Mouse (Mus musculus) layer of hippocampus, postnatal 25 days (tissue): Measurements from ENCODE around the gene Kcnd3. TPM values are rescaled to one million over a fixed set of nuclear protein-coding genes. Genes with fewer than 3 reads are reported as not detected.

Experiments used
- DNase-seq, 2 experiments: peaks; one replicate each; pipeline ENCODE4 v3.0.0; 2022; ENCODE audit warnings: mixed read lengths in 2 of 2, low spot score in 1 of 2; ENCODE audit errors: extremely low spot score in 1 of 2
- total RNA-seq, 2 experiments: library from RNA; stranded (reverse); gene quantifications; 2 replicates each; pipeline ENCODE4 v1.2.3; 2021

The Kcnd3 gene
- total RNA-seq, 2 experiments from 2014 or later, result 50.9 to 53.7 TPM

DNA sequence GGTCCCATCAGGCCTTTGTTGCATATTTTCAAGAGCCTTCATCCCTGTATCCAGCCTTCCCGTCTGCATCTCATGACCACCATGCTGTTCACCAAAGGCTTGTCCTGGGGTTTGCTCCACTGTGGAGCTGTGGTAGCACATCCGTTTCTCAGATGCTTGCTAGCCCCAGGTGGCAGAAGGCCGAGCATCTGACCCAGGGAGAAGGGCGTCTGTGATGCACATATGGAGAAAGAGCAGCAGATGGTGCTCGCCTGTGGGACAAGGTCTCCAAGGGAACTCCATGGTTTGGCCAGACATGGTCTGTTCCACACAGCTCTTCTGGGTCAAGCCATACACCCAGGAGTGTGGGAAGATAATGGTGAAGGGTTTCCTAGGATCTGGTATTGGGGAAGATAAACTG is 191.4 kb downstream of the Kcnd3 start:
- no peak for DNase-seq

DNA sequence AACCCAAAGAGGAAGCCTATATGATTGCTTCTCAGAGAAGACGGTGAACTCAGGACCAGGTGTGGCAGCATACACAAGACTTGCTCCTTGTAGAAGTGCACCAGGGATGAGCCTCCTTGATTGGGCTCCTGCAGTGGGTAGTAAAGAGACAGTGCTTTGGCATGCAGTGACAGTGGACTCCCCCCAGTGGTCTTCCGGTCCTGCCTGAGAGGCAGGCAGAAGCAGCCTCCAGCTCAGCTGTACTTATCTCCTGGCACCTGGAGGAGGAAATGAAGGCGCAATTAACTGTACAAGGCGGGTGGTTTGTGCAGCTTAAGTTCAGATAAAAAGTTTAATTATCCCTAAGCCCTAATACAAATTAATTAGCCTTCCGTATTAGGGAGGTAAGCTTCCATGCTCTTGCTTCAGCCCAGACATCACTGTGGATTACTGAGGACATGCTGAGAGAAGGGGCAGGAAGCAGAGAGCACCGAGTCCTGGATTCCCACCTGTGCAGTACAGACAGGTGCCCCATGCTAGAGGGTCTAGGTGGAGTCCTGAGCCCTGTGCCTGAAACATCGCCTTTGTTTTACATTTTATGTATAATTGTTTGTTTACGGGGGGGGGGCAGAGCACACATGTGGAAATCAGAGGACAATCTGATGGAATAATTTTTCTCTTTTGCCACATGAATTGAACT is 196.9 kb downstream of the Kcnd3 start:
- DNase-seq, result no peak

DNA sequence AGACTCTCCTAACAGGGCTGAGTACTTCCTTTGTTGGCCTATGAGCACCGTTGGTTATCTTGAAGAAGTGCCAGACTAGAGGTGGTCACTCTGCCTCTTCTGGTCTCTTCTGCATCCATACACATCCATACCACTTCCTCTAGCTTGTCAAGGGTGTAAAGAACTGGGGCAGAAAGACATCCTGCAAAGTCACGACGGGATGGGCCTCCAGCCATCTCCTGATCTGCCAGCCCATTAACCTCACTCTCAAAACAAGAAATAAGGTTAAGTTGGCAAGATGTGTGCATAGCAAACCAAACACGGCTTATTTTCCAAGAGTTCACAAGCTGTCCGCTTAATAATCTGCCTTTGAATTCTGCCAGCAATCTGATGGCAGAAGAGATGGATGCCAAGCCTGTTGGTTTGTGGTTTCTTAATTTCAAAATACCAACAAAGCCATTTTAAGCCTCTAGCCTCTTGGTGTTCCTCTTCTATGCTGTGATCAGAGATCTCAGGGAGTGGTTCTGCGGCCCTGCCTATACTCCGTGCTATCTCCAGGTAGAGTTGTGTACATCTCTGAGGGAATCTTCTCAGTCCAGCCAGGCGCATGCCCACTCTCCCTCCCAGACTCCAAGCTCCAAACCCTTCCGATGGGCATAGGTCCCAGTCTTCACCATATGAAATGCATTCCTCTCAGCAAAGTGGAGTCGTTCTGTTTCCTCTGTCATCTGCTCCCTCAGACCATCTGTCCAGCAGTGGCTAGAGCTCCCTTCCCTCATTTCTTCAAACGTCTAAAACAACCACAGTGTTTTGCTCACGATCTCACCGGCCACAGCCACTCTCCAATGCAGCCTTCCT is 201.6 kb downstream of the Kcnd3 start:
- no peak for DNase-seq

DNA sequence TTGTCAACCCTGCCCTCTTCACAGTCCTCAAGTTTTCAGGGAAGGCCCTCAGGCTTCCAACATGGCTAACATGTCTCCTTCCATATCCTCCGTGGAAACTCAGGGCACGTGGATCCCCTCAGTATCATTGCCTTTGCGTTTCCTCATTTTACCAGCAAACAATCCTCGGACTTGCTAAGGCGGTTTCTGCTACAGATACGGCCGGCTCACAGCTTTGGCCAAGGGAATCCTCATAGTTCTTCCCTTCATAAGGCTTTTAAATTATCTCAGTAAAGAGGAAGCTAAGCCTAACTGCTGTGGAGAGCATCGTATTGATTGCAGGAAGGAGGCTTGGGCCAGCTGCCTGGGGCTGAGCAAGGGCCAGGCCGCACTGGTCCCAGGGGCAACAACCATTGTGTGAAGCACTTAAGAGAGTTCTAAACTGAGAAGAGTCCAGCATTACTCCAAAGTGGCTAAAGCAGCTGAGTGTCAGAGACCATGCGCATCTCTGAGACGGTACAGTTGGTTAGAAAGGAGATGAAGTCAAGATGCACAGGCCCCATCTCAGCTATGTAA is 203.0 kb downstream of the Kcnd3 start:
- no peak for DNase-seq

DNA sequence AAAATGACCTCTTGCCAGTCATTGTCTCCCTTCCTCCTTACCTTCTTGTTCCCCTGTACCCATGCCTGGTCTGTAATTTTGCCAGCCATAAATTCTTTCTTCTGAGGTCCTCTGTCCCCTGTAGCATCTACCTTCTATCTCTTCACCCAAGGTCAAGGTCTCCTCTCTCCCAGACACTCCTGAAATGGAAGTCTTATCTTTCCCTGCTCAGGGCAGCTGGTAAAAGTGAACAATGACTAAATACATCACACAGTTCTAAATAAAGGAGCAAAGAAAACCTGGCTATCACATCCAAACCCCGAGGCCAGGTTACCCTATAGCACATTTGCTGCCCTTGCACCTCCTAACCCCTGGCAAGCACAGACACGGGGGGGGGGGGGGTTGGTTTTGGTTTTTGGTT is 208.4 kb downstream of the Kcnd3 start:
- DNase-seq, result no peak

DNA sequence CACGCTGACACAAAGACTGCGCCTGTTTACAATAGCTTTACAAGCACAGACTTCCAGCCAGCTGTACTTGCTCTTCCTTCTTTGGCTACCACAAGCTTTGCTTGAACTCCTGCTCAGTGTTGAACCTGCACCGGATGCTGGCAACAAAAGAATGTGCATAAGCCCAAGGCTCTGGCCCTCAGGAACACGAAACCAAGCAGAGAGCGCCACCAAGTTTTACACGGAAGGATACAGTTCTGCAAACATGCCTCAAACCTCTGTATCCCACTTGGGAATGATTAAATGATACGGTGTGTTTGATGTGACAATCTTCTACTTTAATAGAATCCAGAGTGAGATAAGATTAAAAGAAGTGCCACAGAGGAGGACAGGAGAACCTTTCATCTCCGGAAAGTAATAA is 210.9 kb downstream of the Kcnd3 start:
- no peak for DNase-seq

DNA sequence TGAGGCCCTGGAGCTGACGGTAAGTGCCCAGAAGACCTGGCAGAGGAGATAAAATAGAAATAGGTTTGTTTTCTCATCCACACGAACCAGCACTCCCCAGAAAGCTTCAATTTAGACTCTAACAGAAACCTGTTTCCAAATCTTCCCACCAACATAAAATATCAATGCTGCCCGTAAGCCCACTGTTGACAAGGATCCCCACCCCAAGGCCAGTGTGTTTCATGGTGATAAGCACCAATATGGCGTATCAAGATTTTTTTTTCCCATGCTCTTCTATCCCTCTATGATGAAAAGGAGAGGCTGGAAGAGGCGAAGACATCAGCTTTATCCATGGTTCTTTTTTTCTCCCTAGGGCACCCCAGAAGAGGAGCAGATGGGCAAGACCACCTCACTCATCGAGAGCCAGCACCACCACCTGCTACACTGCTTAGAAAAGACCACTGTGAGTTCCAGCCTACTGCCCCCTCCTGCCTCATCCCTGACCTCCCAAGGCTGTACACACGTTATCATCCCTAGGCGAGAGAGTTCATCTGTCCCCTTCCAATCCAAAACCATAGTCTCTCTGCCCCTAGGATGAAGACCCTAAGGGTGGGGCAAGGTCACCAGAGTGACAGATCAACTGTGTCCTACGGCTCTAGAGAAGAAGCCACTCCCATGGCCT is 213.1 kb downstream of the Kcnd3 start:
- no peak for DNase-seq

DNA sequence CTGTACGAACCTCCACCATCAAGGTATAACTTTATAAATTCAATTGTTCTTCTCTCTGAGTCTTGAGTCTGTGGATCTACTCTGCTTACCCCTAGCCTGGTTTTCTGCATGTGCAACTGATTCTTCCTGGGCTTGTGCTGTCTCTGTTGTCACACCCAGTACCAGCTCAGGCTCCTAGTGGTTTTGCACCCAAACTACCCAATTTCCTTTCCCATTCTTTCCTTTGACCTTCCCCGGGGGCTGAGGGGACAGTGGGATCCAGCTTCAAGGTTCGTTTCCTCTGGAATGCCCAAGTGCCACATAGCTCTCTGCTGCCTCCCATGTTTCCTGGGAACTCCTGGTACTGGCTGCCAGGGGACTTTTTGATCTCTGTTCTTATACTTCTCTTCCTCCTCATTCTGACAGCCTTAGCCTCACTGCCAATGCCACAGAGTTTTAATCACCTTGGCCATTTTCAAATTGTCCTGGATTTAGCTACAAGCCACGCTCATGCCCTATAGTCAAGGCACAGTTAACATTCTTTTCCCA is 214.9 kb downstream of the Kcnd3 start:
- DNase-seq, result no peak

DNA sequence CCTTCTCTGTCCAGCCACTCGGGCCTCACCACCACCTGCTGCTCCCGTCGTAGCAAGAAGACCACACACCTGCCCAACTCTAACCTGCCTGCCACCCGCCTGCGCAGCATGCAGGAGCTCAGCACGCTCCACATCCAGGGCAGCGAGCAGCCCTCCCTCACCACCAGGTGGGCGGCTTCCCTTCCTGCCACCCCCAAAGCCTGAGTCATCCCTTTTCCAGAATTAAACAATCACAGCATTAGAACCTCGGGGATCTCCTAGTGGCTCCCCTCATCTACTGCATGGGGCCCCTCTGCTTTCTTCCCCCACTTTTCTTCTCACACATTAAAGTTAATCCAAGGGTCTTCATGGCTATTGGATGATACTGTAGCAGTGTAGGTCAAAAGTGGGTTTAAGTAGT is 216.0 kb downstream of the Kcnd3 start:
- DNase-seq, result no peak

DNA sequence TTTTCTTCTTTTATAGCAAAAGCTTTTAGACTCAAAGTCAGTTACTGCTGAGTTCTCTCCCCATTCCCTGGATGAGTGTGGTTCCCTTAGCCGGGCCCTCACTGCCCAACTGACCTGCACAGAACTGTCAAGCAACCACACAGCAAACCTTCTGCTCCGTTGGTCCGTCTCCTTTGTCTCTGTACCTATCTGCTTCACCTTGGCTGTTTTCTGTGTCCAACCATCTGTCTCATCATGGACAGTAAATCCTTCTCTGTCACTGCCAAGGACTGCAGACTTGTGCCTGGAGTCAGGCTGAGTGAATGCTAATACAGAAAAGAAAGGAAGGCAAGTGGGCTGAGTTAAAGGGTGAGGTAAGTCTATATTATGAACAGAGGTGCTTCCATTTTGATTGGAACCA is 217.6 kb downstream of the Kcnd3 start:
- no peak for DNase-seq

DNA sequence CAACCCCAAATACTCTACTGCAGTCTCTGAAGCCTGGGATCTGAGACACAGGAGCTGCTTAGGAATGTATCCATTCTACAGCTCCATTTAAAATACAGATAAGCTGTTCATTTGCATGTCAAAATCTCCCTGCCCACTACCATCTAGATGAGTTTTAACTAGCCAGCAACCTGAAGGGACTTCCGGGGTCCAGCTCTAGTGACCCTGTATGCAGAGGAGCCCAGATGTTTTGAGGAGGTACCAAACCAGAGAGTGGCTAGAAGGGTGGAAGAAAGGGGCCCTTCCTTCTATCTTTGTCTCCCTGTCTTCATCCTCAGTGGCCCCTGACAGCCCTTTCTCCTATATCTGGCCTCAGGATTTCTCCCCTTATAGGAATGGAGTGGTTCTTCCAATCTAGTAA is 218.7 kb downstream of the Kcnd3 start:
- no peak for DNase-seq

DNA sequence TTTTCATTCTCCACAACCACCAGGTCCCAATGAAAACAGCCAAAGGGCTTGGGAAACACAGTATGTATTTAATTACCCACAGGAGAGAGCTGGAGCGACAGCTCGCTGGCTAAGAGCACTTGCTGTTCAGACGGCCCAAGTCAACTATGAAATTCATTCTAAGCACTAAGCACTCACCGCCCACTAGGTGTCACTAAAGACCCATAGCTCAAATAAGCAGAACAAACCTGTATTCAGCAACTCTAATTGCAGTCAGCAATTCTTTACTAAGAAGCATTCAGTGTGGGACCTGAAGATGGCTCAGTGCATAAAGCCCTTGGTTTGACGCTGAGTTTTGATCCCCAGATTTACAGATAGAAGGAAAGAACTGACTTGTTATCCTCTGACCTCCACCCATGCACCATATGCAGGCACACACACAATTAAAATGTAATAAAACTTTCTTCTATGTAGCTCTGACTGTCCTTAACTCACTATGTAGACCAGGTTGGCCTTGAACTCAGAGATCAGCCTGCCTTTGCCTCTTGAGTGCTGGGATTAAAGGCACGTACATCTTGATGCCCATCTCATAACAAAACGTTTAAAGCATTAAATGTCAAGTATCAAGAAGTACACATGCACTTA is 222.6 kb downstream of the Kcnd3 start:
- peak in 1 of 2 experiments; percentile 55 for DNase-seq

DNA sequence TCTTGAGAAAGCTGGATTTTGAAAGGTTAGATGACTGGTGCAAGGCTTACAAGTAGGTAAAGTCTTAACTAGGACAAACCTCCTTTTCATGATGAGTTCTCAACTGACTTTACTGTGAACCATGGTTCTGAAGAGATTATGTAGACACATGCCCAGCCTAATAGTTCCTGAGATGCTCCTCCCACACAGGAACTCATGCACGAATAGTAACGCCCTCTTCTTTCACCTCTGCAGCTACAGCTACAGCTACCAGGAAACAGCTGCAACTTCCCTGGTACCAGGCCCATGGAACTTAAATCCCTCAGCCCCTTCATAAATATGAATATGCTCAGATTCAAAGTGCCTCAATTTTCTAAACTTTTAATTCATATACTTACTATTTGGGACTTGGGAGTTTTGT is 223.8 kb downstream of the Kcnd3 start:
- DNase-seq, result no peak

DNA sequence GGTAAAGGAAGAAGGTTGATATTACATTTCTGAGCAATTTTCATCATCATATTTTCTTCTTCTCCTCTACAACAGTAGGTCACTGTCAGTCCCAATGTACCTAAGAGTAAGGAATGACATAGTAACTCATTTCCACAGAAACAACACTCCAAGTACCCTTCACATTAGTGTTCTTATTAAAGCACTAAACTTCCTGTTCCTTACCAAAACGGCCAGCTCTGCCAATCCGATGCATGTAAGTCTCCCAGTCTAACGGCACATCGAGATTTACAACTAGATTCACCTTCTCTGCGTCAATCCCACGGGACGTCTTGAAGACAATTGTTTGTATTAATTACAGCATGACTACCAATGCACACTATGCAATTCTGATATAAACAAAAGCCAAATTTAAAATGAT is 228.2 kb downstream of the Kcnd3 start:
- DNase-seq, result no peak

DNA sequence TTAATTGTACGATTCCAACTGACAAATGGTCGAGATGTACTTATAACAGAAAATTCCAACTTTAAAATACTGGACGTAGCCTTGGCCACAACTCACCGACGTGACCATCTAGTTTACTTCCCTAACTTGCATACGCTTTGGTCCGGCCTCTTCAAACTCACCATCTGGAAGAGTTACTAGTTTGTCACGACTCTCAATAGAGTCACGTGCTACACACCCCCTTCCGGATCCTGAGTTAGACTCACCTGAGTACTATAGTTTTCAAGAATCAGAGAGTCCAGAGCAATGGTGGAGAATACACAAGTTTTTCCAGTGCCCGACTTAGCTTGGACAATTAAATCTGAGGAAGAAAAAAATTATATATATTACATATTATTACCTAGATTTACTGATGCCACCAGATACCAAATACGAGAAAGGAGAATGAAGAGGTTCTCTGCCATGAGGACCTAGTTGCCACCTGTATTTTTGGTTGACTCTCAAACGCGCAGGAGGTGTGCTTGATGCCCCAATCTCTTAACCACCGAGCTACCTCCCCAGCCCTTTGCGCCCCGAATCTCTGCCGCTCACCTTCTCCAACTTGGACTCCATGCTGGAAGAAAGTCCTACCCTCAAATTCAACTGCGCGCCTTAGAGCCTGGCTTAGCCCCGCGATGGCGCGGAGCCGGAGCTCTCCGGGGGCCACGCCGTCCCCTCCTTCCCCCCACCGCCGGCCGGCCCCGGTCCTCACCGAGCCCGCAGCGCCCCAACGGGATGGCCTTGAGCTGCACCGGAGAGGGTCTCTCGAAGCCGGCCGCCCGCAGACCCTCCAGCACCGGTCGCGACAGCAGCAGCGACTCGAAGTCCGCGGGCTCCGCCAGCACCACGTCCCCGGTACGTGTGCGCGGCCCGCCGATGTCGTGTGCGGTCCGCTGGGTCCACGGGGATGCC is 234.5 kb downstream of the Kcnd3 start:
- no peak for DNase-seq

DNA sequence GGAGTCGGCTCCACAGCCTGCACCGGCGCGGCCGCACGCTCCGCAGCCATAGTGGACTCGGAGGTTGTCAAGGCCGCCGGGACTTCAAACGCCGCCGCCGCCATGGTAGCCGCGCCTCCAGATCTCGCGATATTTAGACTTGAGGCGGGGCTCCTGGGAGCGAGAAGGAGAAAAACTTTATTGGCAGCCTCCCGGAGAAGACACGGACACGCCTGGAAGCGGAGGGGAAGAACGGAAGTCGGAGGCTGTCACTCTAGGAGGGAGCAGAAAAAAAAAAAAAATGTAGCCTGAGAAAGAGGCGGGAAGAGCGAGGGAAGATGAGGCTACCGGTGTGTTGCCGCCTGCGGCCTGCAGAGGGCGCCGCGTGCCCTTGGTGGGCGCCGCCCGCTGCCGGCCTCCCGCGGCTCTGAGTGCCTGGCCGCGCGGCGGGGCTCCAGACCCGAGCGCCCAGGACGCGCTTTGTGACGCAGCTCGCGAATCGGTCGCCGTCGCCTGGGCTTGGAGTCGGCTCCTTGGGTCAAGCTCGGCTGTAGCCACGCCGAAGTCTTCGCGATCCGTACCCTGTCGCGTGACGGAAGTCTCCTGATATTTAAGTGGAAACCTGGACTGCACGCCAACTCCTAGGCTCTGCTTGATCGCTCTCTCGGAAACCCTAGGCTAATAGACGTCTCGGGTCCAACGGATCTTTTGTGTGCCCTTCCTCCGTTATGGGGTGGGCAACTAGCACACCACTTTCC is 235.4 kb downstream of the Kcnd3 start, which contains the start of gene Ddx20:
Gene Ddx20 (minus strand): TSS at position 251 of the 737 bp plus-strand sequence.
- DNase-seq, result peak; percentile 81 to 84

DNA sequence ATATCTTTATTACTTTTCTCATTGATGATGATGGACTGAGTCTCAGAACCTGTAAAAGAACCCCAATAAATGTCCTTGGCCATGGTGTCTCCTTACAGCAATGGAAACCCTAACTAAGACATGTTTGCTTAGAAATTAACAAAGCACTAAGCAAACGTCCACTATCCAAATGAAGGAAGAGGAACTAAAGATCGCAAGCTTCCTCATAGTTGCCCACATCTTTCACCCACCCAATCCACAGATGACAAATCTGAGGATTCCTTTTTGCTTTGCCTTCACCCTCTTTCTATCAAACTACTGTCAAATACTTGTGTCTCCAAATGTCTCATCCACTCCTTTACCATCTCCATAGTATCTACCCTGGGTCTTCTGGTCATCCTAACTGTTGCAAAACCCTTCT is 236.4 kb downstream of the Kcnd3 start:
- no peak for DNase-seq

DNA sequence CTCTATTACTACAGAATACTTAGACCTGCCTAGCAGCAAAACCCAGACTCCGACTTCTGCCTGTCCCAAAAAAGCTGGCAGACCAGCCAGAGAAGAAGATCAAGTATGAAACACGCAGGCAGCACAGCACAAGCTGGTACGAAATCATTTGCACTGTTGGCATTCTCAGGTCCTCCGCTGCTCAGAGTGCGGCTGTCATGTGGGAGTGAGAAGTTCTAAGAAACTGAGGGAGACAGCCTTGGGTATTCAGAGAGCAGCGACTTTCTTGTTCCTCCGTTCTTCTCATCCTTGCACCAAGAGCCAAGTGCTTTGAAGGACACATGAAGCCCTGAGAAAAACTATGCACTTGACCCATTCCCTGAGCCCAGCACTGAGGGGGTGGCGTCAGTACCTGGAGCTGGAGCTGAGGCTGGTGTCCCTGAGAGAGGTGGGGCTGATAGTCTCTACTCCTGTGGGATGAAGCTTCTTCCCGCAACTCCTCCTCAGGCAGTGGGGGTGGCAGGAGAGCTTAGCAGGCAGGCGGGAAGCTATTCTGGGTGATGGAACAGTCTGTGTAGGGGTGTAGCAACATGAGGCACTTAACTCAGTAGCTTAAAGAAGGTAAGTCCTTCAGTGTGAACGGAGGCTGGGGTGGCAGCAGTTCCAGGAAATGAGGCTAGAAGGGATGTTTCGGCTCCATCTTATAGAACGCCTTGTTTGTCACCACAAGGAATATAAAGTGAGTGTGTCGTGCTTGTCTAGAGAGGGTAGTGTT is 241.4 kb downstream of the Kcnd3 start:
- no peak for DNase-seq
